Mouse (Mus musculus) 3134 (cell line): ENCODE measurements around the gene Ttc21a.

ENCODE experiments used
- DNase-seq: peaks from one replicate; pipeline ENCODE4 v3.0.0-alpha.2; 2011; ENCODE audit warnings: low spot score; ENCODE audit not compliant: insufficient read length; ENCODE audit errors: extremely low read depth

Ttc21a gene

DNA sequence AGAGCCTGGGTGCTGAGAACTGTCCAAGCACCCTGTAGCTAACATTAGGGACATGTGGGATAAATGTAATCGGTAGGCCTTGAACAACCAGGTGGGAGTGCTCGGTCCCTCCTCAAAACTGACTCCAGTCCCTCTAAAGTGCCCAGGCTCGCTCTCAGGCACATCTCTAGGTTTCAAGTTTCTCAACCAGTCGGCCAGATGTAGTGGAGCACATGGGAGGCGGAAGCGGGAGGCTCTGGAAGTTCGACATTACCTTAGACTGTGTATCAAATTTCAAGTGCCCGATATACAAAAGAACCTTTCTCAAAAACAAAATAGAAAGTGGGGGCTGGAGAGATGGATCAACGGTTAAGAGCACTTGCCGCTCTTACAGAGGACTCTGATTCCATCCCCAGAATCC is 2.2 kb downstream of the Ttc21a start:
- no peak for DNase-seq

DNA sequence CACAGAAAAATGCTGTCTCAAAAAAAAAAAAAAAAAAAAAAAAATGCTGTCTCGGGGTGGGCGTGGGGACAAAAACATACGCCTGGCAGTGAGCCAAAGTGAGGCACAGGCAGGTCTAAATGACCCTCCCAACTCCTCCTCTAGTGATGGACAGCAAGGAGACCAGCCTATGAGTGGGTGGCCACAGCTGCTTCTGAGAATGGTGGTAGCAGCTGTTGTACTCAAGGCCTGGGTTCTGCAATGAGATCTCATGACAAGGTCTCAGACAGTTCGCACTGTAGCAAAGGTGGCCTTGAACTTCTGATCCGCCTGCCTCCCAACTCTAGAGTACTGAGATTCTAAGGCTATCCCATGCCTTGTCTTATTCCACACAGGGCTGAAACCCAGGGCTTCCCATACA is 4.0 kb downstream of the Ttc21a start:
- no peak for DNase-seq

DNA sequence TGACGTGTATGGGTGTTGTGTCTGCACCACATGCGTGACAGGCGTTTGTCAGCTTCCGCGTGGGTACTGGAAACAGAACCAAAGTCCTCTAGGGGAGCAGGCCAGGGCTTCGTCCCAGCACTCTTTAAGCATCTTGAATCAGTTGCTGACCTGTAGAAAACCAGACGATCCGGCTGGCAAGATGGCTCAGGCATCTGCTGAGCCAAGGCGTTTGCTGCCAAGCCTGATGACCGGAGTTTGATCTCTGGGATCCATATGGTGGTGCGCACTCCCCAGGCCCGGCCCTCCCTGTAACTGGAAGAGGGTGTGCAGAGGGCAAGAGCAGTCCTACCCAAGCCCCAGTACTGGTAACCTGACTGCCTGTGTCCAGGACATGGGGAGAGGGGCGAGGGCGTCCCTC is 4.5 kb downstream of the Ttc21a start:
- DNase-seq: no peak

DNA sequence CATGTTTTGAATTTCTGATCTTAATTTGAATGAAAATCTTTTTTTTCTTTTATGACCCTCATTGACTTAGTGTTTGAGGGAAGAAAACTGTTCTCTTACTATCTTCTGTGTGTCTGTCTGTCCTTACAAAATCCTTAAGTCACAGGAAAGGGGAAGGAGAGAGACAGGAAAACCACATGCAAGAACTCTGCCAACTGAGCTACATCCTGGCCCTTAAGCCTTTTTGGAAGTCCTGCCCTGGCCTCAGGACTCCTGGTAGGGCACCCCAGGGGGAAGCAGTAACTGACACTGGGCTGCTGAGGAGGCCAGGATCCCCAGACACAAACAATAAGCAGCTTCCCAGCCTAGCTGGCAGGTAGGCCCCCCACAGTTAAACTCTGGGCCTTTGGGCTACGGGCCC is 5.9 kb downstream of the Ttc21a start:
- DNase-seq: no peak

DNA sequence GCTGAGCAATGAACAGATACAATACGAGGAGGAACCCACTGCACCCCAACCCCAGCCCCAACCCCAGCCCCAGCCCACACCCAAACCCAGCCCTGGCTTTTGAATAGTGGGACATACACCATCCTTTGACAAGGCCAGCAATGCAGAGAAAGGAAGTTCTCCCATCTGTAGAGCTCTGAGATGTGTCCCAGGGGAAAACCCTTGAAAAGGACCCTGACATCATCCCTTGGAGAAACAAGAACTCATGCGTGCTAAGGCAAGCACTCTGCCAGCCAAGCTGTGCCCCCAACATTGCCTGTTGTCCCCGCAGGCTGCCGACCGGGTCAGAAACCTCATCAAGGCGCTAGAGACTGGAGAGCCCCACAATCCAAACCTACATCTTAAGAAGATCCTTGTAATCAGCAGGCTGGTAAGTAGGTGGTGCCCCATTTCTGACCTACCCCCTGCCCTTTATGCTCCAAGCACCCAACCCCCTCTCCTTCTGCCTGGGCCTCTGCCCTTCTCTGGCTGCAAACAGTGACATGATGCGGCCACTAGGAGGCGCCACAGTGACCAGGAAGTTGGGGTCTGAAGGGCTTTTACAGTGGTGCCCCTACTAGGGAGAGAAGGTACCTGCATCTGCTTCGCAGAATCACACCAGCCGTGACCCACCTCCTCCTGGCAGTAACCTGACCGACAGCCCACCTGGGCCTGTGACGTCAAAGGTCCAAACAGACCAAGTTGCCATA is 7.9 kb downstream of the Ttc21a start:
- no peak for DNase-seq

DNA sequence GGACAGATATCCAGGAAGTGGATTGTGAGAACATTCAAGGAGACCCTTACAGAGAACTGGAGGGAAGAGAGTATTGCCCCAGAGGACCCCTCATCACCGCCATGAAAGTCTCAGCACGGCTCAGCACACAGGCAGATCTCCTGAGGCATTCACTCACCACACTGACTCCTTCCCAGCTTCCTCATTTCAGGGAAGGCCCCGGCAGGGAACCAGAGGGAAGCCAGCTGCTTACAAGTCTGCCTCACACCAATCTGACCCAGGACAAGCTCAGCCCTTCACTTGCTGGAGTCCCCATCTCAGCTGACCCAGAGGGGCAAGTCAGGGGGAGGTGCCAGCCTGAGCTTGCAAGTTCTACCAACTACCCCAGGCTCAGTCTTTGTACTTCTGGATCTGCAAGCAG is 11.4 kb downstream of the Ttc21a start:
- DNase-seq: no peak

DNA sequence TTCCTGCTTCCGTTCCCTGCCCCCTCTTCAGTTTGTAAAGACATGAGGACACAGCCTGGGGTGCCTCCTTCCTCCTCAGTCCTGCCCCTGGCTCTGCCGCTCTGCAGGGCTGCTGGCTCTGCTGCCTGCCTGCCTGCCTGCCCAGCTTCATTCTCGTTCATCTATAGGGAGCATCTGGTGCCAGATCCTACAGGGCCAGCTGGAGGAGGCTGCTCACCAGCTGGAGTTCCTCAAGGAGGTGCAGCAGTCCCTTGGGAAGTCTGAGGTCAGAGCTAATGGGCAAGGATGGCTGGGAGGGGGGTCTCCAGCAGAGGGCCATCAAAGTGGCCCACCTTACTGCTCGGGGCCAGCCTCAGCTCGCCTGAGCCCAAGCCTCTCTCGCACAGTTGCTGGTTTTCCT is 13.0 kb downstream of the Ttc21a start:
- DNase-seq: no peak

DNA sequence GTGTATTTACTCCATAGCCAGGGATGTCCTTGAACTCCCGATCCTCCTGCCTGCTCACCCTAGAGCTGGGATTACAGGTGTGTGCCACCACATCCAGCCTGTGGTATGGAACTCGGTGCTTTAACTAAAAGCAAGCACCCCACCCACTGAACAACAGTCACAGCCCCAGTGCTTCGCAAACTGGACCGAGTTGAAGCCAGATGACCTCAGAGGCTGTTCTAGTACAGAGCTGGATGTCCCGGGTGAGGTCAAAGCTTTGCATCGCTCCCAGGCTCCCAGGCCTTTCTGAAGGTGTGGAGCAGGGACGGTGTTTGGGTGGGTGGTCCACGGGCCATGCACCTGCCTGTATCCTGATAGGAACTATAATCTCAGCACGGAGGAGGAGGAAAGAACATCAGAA is 14.0 kb downstream of the Ttc21a start:
- no peak for DNase-seq

DNA sequence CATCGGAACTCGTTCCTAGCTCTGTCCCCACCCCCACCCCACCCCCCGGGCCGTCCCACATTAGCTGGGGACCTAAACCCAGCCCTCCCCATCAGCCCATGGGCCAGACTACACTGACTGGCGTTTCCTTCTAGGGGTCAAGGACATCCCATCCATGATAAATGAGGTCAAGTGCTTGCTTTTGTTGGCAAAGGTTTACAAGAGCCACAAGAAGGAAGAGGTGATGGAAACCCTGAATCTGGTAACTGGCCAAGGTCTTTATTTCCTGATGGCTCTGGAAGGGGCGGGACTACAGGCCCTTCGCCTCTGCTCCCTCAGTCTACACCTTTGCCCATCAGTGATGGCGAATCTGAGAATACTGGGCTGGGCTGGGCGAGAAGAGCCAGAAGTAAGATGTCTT is 21.4 kb downstream of the Ttc21a start:
- DNase-seq: no peak

DNA sequence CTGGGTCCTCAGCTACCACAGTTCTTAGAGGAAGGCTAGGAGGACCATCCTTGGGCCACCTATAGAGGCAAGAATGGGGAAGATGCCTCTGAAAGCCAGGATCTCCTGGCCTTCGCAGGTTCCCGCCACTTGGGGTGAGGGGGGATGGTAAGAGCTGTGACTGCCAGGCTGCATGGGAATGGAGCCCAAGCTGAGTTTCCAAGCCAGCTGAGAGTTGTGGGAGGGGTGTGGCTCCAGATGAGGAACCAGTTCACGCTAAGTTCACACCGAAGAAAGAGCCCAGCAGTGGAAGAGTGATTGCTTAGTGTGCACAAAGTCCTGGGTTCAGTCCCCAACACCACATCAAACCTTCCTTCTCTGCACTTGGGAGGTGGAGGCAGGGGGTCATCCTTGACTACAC is 24.8 kb downstream of the Ttc21a start:
- DNase-seq: no peak

DNA sequence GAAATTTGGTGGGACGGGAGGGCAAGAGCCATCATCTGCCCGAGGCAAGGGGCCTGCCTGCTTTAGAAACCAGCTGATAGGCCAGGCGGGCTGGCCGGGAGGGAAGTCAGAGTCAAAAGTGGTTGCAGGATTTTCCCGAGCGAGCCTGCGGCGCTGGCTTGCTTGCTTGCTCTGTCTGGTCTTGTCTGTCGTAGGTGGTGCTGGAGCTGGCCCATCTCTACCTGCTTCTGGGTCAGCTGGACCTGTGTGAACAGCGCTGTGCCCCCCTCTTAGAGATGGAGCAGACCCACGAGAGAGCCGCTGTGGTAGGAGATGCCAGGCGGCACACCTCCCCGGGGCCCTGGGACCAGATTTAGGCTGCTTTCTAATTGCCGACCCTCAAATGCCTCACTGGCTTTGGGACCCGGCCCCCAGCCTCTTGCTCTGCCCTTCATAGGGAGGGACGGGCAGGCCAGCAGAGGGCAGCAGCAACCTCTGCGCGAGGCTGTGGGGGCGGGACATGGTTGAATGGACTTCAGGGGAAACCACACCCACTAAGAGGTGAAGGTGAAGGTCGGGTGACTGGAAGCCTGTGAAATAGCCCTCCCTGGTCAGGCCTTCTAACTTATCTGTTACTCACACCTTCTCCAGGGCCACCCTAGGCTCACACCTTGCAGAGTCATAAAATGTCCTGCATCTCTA is 25.7 kb downstream of the Ttc21a start:
- peak; percentile 62 for DNase-seq

DNA sequence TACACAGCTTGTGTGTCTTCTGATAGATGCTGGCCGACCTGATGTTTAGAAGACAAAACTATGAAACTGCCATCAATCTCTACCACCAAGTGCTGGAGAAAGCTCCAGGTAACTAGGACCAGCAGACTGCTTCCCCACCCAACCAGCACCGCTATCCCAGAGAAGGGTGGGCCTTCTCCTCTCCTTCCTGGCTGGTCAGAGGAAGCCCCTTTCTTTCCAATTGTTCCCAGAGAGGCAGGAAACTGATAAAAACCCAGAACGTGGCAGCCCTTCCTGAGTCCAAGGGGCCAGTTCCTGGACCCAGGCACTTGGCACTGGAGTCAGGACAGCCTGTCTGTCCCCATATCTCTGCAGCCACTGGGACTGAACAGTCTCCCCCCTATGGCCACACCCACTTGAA is 26.8 kb downstream of the Ttc21a start:
- DNase-seq: no peak

DNA sequence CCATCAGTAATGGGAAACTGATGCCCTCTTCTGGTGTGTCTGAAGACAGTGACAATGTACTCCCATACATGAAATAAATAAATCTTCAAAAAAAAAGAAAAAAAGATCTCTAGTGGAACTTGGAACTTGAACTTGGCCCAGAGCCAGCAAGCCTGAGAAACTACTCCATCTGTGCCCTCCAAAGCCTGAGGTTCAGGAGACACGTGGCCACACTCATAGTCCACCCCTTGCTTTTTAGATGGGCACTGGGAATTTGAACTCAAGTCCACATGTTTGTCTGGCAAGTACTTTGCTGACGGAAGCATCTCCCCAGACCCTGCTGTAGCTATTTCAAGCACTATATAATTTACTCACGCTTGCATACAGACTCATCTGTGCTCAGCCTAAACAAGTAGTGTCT is 27.8 kb downstream of the Ttc21a start:
- no peak for DNase-seq

DNA sequence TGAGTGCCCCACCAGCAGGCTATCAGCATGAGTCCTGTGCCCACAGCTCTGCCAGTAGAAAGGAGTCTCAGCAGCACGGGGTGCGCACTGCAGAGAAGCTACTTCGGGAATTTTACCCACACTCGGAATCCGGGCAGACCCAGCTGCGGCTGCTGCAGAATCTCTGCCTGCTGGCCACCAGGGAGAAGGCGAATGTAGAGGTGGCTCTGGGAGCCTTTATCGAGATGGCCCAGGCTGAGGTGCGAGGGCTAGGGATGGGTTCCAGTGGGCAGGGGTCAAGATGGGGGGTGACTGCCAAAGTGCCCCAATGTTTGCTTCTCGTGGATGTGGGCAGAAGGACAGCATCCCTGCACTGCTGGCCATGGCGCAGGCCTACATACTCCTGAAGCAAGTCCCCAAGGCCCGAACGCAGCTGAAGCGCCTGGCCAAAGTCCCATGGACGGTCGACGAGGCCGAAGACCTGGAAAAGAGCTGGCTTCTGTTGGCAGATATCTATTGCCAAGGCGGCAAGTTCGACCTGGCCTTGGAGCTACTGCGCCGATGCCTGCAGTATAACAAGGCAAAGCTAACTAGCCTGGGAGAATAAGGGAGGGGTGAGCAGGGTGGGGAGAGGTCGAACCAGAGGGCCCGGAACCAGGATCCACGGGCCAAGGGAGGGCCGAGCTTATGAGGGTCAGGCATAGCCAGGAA is 29.0 kb downstream of the Ttc21a start:
- no peak for DNase-seq

DNA sequence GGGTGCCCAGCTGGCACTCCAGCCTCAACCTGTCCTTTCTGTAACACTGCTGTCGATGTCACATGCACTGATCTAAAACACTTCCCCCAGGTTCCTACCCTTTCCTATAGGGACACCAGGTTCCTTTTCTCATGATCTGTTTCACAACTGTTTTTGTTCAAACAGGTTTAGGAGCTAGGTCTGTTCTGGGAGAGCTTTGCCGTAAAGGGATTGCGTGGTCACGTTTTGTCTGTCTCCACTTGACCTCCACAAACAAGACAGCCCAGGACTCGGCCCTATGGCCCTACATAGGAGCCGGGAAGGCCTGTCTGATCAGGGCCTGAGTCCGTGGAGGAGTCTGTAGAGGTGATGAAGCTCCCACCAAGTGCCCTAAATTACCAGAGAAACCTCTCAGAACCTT is 32.4 kb downstream of the Ttc21a start:
- no peak for DNase-seq

DNA sequence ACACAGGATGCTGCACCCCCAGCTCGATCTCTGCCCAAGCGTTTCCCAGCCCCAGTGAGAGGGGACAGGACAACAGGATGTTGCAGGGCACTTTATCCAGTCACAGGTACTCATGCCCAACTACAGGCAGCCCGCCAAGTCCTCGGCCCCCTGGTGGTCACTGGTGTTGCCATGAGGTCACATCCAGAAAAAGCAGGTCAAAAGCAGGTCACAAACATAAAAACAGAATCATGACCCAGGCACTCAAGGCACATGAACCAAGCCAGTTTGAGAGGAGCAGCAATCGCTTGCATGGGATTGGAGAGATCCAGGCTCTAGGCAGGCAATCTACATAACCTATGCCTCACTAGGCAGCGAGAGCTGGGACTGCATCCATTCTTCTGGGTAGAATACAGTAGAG is 32.8 kb downstream of the Ttc21a start:
- no peak for DNase-seq

DNA sequence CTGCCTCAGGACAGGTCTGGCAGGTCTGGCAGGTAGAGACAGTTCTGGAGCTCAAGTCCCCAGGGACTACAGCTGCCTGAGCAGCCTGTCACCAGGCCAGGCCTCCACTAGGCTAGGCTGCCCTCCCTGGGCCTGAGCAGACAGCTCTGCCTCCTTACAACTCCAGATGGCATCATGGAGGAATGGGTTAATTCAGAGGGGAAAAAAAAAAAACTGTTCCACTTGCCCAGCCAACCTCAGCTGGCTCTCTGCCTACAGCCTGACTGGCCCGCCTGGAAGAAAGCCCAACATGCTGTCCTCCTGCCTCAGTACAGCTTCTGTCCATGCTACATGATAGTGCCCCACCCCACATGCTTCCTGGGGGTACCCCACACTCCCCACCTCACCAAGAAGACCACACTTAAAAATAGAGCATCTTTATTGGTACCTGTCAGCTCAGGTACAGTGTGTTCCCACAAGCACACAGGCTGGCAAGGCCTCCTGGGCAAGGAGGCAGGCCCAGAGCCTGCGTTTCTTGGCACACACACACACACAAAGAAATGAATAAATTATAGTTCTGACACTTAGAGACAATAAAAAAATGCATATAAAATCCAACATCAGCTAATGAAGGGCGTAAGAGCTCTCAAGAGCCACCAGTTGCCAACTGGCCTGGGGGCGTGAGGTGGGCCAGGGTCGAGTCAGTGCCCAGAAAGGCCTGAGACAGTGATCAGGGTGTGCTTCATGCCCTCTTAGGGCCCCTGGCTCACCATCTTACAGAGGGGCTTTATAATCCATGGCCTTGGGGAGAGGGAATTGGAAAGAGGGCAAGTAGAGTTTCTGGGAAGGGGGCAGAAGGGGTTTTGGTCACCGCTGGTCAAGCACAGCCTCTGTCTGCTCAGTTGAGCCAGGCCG is 33.6 kb downstream of the Ttc21a start:
- DNase-seq: peak; percentile 51

DNA sequence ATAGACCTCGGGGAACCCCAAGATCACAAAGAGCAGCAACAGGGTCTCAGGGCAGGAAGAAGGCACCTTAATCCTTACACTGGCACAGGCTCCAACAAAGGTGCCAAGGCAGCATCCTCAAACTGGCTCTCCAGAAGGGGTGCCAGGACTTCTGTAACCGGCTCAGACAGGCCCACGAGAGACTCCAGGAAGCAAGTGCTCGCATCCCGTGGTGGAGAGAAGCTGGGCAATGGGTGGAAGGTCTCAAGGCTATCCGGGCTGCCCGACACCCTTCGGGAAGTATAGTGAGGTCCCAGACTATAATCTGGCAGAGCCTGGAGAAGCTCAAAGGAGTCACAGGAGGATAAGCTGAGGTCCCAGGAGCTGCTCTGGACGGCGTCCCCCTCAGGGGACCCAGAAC is 34.8 kb downstream of the Ttc21a start:
- no peak for DNase-seq

DNA sequence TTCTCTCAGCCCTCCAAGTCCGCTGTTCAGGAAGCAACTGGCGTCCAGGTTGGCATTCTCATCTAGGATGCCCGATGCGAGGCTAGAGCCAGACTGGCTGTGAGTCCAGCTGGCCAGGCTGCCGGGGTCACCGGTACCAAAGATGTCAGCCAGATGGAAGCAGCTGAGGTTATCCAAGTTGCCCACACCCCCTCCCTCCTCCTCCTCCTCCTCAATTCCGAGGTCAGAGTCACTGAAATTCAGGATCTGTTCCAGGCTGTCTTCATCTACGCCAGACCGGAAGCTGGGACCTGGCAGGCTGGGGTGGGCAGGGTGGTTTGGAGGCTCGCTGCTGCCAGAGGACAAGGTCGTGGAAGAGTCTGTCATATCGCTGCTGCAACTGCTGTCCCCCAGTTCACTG is 35.2 kb downstream of the Ttc21a start:
- DNase-seq: no peak

DNA sequence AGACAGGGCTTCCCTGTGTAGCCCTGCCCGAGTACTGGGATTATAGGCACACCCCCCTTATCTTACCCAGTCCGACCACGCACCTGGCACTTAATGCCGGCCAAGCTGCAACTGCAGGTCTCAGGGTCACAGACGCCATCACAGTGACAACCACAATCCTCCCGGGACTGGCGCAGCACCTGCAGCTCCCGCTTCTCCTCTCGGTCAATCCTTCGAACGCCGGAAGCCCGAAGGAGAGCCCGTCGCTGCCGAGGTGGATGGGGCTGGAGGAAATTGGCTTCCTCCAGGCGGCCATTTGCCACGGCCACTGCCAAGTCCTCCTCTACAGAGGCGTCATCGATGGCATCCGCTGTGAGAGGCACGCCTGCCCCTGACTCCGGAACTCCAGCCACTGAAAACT is 35.9 kb downstream of the Ttc21a start:
- DNase-seq: no peak

DNA sequence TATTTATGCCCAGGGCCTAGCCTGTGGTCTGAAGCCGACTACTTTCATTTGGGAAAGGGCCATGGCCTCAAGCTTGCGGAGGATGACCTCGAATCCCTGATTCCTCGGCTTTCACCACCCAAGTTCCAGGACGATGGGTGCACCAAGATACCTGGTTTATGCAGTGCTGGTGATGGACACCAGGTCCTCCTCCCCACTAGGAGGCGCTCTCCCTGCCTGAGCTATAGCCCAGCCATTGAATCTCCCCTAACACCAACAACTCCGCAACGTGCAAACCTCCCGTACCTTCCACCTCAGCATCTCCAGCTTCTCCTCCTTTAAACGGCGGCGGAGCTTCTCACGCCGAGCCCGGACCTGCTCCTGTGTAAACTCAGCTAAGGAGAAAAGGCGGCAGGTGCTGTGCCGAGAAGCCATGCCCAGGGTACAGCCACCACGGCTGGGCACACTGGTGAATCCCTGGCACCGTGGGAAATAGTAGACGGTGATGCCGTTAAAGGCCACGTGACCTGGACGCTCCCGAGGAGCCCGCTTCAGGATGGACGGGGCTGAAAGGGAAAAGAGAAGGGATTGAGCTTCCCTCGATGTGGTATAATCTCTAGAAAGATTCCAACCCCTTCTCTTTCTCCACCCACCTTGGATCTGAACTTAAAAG is 36.6 kb downstream of the Ttc21a start:
- no peak for DNase-seq
